Mouse (Mus musculus): Measurements from ENCODE around the gene Pou2f3.

The Pou2f3 gene

DNA sequence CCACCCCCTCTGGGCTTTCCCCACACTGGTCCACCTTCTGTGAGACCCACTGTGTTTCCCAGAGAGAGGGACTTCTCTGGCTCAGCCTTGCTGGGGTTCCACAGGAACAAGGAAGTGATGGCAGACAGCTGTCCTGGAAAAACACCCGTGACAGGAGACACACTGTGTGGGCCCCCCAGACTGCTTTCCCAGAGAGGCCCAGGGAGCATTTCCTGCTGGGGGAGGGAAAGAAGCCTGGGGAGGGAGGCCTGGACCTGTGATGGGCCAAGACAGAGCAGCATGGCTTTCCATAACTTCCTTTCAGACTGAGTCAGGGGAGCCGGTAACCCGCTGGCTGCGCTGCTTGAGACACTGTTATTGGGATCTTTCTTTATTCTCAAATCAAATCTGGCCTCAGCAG lies 20.7 kb upstream of the Pou2f3 start:
- peak; percentile 54 to 77 for DNase-seq

DNA sequence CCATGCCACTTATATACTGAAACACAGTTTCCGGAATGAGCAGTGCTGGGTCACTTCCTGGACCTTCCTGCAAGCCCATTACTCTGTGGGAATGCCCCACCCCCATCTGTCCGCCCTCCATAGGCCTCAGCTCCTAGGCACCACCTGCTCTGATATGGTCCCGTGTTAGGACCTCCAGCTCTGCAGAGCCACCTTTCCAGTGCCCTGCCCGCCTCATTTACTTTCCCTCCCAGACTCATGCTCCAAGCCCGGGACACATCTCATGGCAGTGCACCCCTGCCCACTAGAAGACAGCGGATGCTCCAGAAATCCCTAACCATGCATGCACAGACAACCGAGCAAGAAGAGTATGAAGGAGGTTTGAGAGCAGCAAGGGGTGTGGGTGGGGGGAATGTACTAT lies 19.8 kb upstream of the Pou2f3 start:
- no peak for DNase-seq

DNA sequence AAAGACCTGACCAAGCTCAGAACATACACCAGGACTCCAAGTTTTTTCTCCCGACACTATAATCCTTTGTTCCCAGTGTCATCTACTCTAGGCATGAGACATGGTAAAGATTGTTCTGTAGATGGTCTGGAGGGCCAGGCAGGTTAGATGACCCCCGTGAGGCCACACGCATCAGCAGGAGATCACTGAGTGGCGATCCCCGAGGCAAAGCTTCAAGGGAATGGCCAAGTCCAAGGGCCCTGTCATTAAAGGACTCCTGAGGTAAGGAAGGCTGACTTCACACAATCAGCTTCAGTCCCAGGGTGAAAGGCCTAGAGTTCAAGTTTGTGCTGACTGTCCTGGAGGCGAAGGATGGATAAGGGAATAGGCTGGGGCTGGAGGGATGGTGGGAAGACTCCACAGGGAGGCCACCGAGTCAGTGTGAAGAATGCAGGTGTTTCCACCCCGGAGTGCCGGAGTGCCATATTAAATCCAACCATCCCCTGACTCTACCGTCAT lies 19.3 kb upstream of the Pou2f3 start:
- DNase-seq: peak in 1 of 2 experiments; percentile 42

- DNase-seq: no peak
Measured at GRCm38 (mm10) chr9:43228745-43229144, 18.6 kb upstream of the Pou2f3 start.

GRCm38 (mm10) chr9:43227626-43228025 lies 17.5 kb upstream of the Pou2f3 start:
- DNase-seq: peak in 1 of 2 experiments; percentile 64

- DNase-seq: peak; percentile 71 to 83
Measured at GRCm38 (mm10) chr9:43226573-43227160, 16.5 kb upstream of the Pou2f3 start.

- no peak for DNase-seq
Measured at GRCm38 (mm10) chr9:43225481-43225880, 15.3 kb upstream of the Pou2f3 start.

DNA sequence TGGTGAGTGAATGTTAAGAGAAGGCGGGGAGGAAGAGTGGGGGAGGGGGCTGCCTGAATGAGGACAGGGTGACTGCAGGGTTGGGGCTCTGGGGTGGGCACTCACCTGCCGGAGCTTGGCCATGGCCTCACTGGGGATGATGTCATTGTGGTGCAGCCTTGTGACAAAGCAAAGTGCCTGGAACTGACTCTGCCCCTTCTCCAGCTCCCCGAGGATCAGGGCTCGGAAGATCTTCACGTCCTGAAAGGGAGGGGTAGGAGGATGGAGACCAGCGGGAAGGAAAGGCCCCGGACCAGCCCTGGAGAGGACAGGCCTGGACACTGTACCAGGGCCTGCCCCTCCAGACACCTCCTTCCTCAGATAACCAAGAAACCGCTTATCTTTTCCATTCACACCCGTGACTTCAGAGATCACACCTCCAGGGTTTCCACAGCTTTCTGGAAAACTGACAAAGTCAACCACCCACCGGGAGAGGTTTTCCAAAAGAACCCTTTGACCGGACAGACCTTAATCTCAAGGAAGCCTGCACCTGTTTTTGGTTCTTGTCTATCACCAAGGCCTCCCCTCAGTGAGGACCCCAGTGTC lies 14.7 kb upstream of the Pou2f3 start:
- no peak for DNase-seq

DNA sequence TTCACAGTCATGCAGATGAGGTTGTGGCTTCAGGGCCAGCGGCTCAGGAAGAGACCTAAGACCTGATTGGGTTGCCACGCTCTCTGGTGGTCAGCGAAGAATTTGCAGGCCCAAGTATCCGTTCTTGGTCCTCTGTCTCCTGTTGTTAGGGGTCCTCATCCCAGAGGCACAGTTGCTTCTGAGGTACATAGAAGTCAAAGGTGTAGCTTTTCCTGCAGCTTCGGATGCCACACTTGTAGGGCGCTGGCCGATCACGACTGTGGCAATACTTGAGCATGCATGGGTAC lies 12.2 kb upstream of the Pou2f3 start:
- no peak for DNase-seq

DNA sequence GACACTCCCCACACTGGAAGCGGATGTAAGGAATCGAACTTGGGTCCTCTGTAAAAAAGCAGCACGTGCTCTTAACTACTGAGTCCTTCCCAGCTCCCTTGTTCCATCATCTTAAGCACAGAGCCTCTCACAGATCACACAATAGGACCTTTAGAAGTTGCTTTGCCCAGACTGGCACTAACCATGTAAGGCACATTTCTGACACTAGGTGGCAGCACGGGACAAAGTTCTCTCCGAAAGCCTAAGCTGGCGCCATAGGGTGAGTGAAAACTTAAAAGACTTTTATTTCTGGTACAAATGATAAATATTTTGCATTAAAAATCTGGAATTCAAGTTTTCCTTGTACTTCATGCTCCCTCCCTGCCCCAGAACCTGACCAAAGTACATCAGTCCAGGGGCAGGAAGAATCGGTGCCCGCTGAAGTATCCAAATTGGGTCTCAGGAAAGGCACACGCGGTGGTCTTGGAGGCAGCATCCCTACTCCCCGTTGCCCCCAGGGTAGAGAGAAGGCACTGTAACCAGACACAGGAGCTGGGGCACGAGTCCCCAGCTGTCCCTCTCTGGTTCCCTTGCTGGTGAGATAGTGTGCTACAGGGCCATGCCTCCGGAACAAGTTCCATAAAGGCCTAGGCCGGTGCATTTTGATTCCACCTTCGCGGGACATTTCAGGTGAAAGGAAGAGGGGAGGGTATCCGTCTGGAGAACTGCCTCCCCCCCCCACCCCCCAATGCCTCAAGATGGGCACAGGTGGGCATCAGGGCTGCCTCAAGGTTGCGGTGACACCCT lies 11.7 kb upstream of the Pou2f3 start:
- DNase-seq: peak; percentile 82 to 96

- peak; percentile 60 to 73 for DNase-seq
Measured at GRCm38 (mm10) chr9:43210771-43211450, 742 bp upstream of the Pou2f3 start.

DNA sequence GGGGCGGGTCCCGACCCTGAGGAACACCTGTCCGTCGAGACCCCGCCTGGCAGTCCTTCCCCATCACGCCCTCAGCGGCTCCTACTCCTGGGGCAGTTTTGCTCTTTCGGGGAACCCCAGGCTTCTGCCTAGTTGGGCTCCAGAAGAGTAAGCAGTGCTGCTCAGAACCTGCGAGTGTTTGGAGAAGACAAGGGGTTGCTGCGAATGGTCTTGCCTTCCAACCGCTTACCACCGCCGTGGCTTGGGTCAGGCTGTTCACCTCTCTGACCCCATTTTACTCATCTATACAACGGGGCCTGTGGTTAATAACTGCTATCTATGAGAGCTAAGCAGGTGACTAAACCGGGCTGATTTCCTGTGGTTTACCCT lies 4.2 kb downstream of the Pou2f3 start:
- DNase-seq: no peak

DNA sequence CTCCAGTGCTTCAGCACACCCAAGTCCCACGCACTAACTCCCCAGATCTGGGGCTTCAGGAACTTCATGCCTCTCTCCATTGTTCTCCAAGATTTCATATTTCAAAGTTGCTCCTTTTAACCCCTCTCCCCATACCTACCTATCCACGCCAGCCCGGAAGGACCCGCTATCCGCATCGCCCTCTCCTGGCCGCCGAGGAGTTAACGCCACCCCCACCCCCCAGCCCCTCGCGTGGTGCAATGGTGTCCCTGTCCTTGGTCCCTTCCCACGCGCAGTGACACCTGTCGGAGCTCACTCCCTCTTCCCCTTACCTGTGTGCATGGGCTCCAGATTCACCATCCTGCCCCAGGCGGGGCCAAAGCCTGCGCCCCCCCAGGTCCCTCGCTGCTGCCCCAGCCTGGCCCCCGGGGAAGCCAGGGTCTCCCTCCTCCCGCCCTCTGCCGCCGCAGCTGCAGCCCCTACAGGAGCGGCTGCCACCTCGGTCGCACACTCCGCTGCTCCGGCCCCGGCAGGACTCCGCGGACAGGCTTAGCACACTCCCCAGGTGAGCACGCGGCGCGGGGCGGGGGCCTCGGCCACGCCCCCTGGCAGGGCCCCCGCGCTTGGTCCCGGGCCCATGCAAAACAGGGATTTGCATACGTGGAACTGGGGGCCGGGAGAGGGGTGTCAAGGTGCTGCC lies 4.7 kb downstream of the Pou2f3 start:
- DNase-seq: peak in 1 of 2 experiments; percentile 40

- DNase-seq: no peak
Measured at GRCm38 (mm10) chr9:43200212-43200611, 10.0 kb downstream of the Pou2f3 start.

DNA sequence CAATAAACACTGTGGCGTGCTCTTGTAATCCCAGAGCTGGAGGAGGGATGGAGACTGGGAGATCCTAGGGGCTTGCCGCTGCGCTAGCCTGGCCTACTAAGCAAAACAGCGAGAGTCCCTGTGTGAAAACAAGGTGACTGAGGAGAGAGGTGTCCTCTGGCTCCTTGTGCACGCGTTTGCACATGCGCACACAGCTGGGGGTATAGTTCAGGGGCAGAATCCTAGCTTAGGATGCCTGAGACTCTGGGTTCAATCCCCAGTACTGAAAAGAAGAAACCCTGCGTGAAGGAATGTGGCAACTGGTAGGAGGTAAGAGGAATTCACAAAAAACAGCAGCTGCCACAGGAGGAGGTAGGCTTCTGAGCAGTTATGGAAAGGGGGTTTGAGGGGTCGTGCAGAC lies 16.2 kb downstream of the Pou2f3 start:
- no peak for DNase-seq

DNA sequence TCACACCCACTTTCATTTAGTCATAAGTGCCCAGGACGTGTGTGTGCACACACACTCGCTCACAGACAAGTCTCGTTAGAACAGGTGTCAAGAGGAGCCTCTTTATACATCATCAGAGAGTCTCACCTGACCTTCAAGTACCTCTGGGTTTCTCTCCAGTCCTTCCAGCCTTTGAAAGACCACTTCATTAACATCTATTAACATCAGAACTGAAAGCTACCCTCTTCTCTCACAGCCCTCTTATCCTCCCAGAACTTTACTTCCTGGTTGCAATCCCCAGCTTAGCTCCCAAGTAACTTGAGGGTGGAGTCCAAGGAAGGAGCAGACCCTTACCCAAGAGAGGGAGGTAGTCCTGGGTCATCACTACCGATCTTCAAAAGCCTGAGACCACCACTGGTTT lies 18.6 kb downstream of the Pou2f3 start:
- no peak for DNase-seq

GRCm38 (mm10) chr9:43189021-43189356 lies 21.2 kb downstream of the Pou2f3 start:
- DNase-seq: no peak

- DNase-seq: no peak
Measured at GRCm38 (mm10) chr9:43188309-43189020, 21.7 kb downstream of the Pou2f3 start.

- DNase-seq: peak; percentile 31 to 46
Measured at GRCm38 (mm10) chr9:43179614-43180013, 30.6 kb downstream of the Pou2f3 start.

- no peak for DNase-seq
Measured at GRCm38 (mm10) chr9:43178172-43178571, 32.0 kb downstream of the Pou2f3 start.

GRCm38 (mm10) chr9:43167081-43167480 lies 43.1 kb downstream of the Pou2f3 start:
- DNase-seq: no peak

GRCm38 (mm10) chr9:43166346-43166745 lies 43.8 kb downstream of the Pou2f3 start:
- DNase-seq: no peak

- no peak for DNase-seq
Measured at GRCm38 (mm10) chr9:43155960-43156359, 54.2 kb downstream of the Pou2f3 start.
